Mouse (Mus musculus) heart, postnatal 0 days (tissue): ENCODE data around the gene Nek7. TPM values are rescaled to one million over a fixed set of nuclear protein-coding genes. Genes with fewer than 3 reads are reported as not detected.

ENCODE experiments used
- ATAC-seq: fragments of 200-750 bp; cut with Nextera tagmentation; 2 replicates; pipeline ENCODE4 v1.8.0; 2017; ENCODE audit warnings: low read depth, moderate number of reproducible peaks, moderate library complexity; ENCODE audit not compliant: insufficient read depth
- DNase-seq: peaks from one replicate; pipeline ENCODE4 v3.0.0-alpha.2; 2016; ENCODE audit warnings: low spot score
- H3K27ac ChIP-seq: fragments of 300-500 bp; sonication (generic); 2 replicates; pipeline ENCODE4 v1.5.1; 2014; ENCODE audit warnings: low read depth, mild to moderate bottlenecking
- H3K27me3 ChIP-seq: fragments of 300-500 bp; sonication (generic); 2 replicates; pipeline ENCODE4 v1.6.1; 2014; ENCODE audit warnings: low read length, mixed read lengths; ENCODE audit not compliant: control insufficient read depth, insufficient read depth
- H3K36me3 ChIP-seq: fragments of 300-500 bp; sonication (generic); replicated peaks from 2 replicates; pipeline ENCODE4 v1.6.1; 2014; ENCODE audit warnings: low read length, mixed read lengths; ENCODE audit not compliant: control insufficient read depth, insufficient read depth
- H3K4me1 ChIP-seq: fragments of 300-500 bp; sonication (generic); 2 replicates; pipeline ENCODE4 v1.6.1; 2014; ENCODE audit warnings: antibody characterized with exemption; ENCODE audit not compliant: control insufficient read depth, insufficient read depth
- H3K4me2 ChIP-seq: fragments of 300-500 bp; sonication (generic); 2 replicates; pipeline ENCODE4 v1.6.1; 2014; ENCODE audit warnings: low read depth, mild to moderate bottlenecking, low read length, moderate library complexity
- H3K4me3 ChIP-seq: fragments of 300-500 bp; sonication (generic); 2 replicates; pipeline ENCODE4 v1.5.1; 2014; ENCODE audit warnings: low read depth, low read length
- H3K9ac ChIP-seq: fragments of 300-500 bp; sonication (generic); replicated peaks from 2 replicates; pipeline ENCODE4 v1.6.1; 2014; ENCODE audit warnings: low read depth, low read length, mixed read lengths
- H3K9me3 ChIP-seq: fragments of 300-500 bp; sonication (generic); replicated peaks from 2 replicates; pipeline ENCODE4 v1.6.1; 2016; ENCODE audit warnings: low read length; ENCODE audit not compliant: control insufficient read depth
- CTCF ChIP-seq: IDR thresholded peaks from 2 replicates; pipeline ENCODE4 v1.5.1; 2016; ENCODE audit warnings: antibody characterized with exemption, control low read depth, low read depth
- EP300 ChIP-seq: IDR thresholded peaks from 2 replicates; pipeline ENCODE4 v1.6.1; 2016; ENCODE audit warnings: antibody characterized with exemption, low read depth
- whole genome bisulfite sequencing: fragments of 180-500 bp; shearing (Covaris S2); extraction: QIAGEN DNeasy Blood & Tissue Kit; methylation state at CpG from one replicate; pipeline ENCODE4 v1.1.7; 2014; 5-methylcytosine and 5-hydroxymethylcytosine counted together
- polyA plus RNA-seq: library from polyadenylated mRNA; unstranded; fragments of >200 nt; fragmentation: Nextera tagmentation; extraction: Ambion mirVana; gene quantifications from 2 replicates; pipeline ENCODE4 v1.2.1, GENCODE M21; 2015
- total RNA-seq: library from RNA; depleted of rRNA; stranded (reverse); fragments of >200 nt; gene quantifications from 2 replicates; pipeline ENCODE4 v1.2.3, GENCODE M21; 2014; ENCODE audit warnings: low replicate concordance; rRNA removed

The Nek7 gene
- total and polyA plus RNA-seq, 2 experiments from 2014 or later, result 43.8 to 44.6 TPM

- no peak for DNase-seq
- no peak for TF ChIP-seq CTCF
- no peak for TF ChIP-seq EP300
- no peak for ATAC-seq
- Histone ChIP-seq H3K27ac (no peak overlapping the region), H3K27me3 (no peaks in the 10 kb centered on the region), H3K36me3 (no peaks in the 10 kb centered on the region), H3K4me3 (no peak overlapping the region), H3K4me2 (no peak overlapping the region), H3K9ac (no peak overlapping the region), H3K4me1 (no peaks in the 10 kb centered on the region), H3K9me3 (0 out of 2 replicates have a peak, but pooled peaks cover 3% of the 10 kb centered on the region)
- 80% methylated on average over 3 of the region's 3 CpGs for WGBS
Observed at GRCm38 (mm10) chr1:138461425-138461824, 158.5 kb downstream of the Nek7 start.

- H3K9ac ChIP-seq, result no peak overlapping the region
- H3K4me1 ChIP-seq, result no peaks in the 10 kb centered on the region
- H3K36me3 ChIP-seq, result no peaks in the 10 kb centered on the region
- H3K9me3 ChIP-seq, result no peaks in the 10 kb centered on the region
- no peaks in the 10 kb centered on the region for H3K27me3 ChIP-seq
- 65% methylated on average over 2 of the region's 2 CpGs for WGBS
- H3K4me3 ChIP-seq, result no peak overlapping the region
- no peak overlapping the region for H3K27ac ChIP-seq
- H3K4me2 ChIP-seq, result no peak overlapping the region
- no peak for DNase-seq
- no peak for ATAC-seq
- TF ChIP-seq EP300 (no peak), CTCF (no peak)
Observed at GRCm38 (mm10) chr1:138449476-138449851, 170.5 kb downstream of the Nek7 start.

- 51% methylated on average over 15 of the region's 15 CpGs for WGBS
- Histone ChIP-seq H3K36me3 (no peaks in the 10 kb centered on the region), H3K4me2 (no peak overlapping the region), H3K4me3 (no peak overlapping the region), H3K9me3 (no peaks in the 10 kb centered on the region), H3K27me3 (no peaks in the 10 kb centered on the region), H3K9ac (no peak overlapping the region), H3K4me1 (no peaks in the 10 kb centered on the region), H3K27ac (no peak overlapping the region)
- TF ChIP-seq CTCF (no peak), EP300 (no peak)
- ATAC-seq (no peak), DNase-seq (no peak)
Observed at GRCm38 (mm10) chr1:138448635-138449475, 171.1 kb downstream of the Nek7 start.

GRCm38 (mm10) chr1:138446846-138447245 is 173.1 kb downstream of the Nek7 start:
- H3K4me2 ChIP-seq, result no peak overlapping the region
- H3K36me3 ChIP-seq, result no peaks in the 10 kb centered on the region
- DNase-seq (no peak), ATAC-seq (no peak)
- H3K27me3 ChIP-seq, result no peaks in the 10 kb centered on the region
- no peak for TF ChIP-seq CTCF
- no peak for TF ChIP-seq EP300
- no peaks in the 10 kb centered on the region for H3K9me3 ChIP-seq
- no peaks in the 10 kb centered on the region for H3K4me1 ChIP-seq
- no peak overlapping the region for H3K27ac ChIP-seq
- WGBS, result 86% methylated on average over 1 of the region's 1 CpGs
- H3K4me3 ChIP-seq, result no peak overlapping the region
- no peak overlapping the region for H3K9ac ChIP-seq

Other genes starting within 250 kb of the Nek7 start
- gene Lhx9, start 228.4 kb upstream of the Nek7 start, total RNA-seq, result not detected in 2 replicates
- 0.05 TPM in 2 replicates for gene Lhx9, start 228.4 kb upstream of the Nek7 start, polyA plus RNA-seq
- gene 2310009B15Rik, start 236.7 kb upstream of the Nek7 start, total RNA-seq, result 30.8 and 43.9 TPM in 2 replicates
- gene 2310009B15Rik, start 236.7 kb upstream of the Nek7 start, polyA plus RNA-seq, result 42.7 and 48.2 TPM in 2 replicates